Mouse (Mus musculus) testis, adult 2 months (tissue): ENCODE data around the gene Nat10.

Experiments
- CTCF ChIP-seq: fragments of 200-500 bp; IDR thresholded peaks from 2 replicates; pipeline ENCODE4 v1.5.1; 2012; ENCODE audit warnings: low read depth, mild to moderate bottlenecking, inconsistent platforms, low read length, moderate library complexity; ENCODE audit not compliant: control insufficient read depth, insufficient read depth, insufficient replicate concordance
- POLR2A ChIP-seq: fragments of 200-500 bp; IDR thresholded peaks from 2 replicates; pipeline ENCODE4 v1.6.1; 2012; ENCODE audit warnings: low read depth, mild to moderate bottlenecking, inconsistent platforms, low read length, moderate library complexity; ENCODE audit not compliant: control insufficient read depth

- TF ChIP-seq POLR2A (no peak), CTCF (no peak)
These were observed 53.9 kb downstream of the Nat10 start for GRCm38 (mm10) chr2:103707056-103707776.
